Mouse (Mus musculus) embryonic fibroblast, embryonic 13.5 days (primary cell): ENCODE data around the gene Cmtm6.

Source experiments
- CTCF ChIP-seq: IDR thresholded peaks from 2 replicates; pipeline ENCODE4 v1.5.1; 2011; ENCODE audit warnings: mild to moderate bottlenecking, control low read depth, low read length, moderate library complexity, borderline replicate concordance; ENCODE audit not compliant: insufficient read depth
- POLR2A ChIP-seq: IDR thresholded peaks from 2 replicates; pipeline ENCODE4 v1.6.1; 2011; ENCODE audit warnings: low read depth, mild to moderate bottlenecking, control low read depth, low read length, moderate library complexity

DNA sequence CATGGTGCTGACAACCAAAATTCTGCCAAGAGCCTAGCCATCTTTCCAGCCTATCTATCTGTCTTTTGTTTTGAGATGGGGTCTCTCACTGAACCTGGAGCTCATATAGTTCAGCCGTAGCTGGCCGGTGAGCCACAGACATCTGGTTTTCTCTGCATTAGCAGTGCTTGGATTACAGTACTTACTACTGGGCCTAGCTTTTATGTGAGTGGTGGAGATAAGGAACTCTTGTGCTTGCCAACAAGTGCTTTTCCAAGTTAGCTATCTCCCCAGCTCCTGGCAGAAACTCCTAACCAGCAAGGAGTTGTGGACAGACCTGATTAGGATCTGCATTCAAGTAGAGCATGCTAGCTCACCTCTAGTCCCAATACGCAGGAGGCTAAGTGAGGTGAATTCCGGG is 23.1 kb upstream of the Cmtm6 start:
- TF ChIP-seq CTCF = no peak
- no peak for TF ChIP-seq POLR2A
